Mouse (Mus musculus) lung, embryonic 14.5 days (tissue): ENCODE measurements at regions not wholly inside any gene's neighbourhood (a gene's known extent, or its start where the extent isn't known, plus 50 kb on each side); places are given as distances from the start of the nearest gene placed in this dataset.
A peak's percentile ranks its signal among the peaks of the same experiment; 100 is the strongest.

Experiments used
- ATAC-seq: fragments of 200-750 bp; cut with Nextera tagmentation; 2 replicates; pipeline ENCODE4 v1.8.0; 2017; ENCODE audit warnings: mild to moderate bottlenecking, moderate TSS enrichment, moderate library complexity; ENCODE audit not compliant: insufficient read depth
- DNase-seq: peaks from one replicate; pipeline ENCODE4 v3.0.0-alpha.2; 2015
- H3K27ac ChIP-seq: fragments of 300-500 bp; sonication (generic); 2 replicates; pipeline ENCODE4 v1.5.1; 2014; ENCODE audit warnings: low read depth, mild to moderate bottlenecking, moderate library complexity
- H3K27me3 ChIP-seq: fragments of 300-500 bp; sonication (generic); 2 replicates; pipeline ENCODE4 v1.6.1; 2014; ENCODE audit warnings: low read length, control low read depth; ENCODE audit not compliant: insufficient read depth
- H3K36me3 ChIP-seq: fragments of 300-500 bp; sonication (generic); 2 replicates; pipeline ENCODE4 v1.6.1; 2014; ENCODE audit warnings: control low read depth; ENCODE audit not compliant: insufficient read depth
- H3K4me1 ChIP-seq: fragments of 300-500 bp; sonication (generic); 2 replicates; pipeline ENCODE4 v1.6.1; 2014; ENCODE audit warnings: antibody characterized with exemption, control low read depth; ENCODE audit not compliant: insufficient read depth
- H3K4me2 ChIP-seq: fragments of 300-500 bp; sonication (generic); 2 replicates; pipeline ENCODE4 v1.6.1; 2014; ENCODE audit warnings: mild to moderate bottlenecking
- H3K4me3 ChIP-seq: fragments of 300-500 bp; sonication (generic); 2 replicates; pipeline ENCODE4 v1.5.1; 2014; ENCODE audit warnings: low read depth, low read length
- H3K9ac ChIP-seq: fragments of 300-500 bp; sonication (generic); 2 replicates; pipeline ENCODE4 v1.6.1; 2014
- H3K9me3 ChIP-seq: fragments of 300-500 bp; sonication (generic); 2 replicates; pipeline ENCODE4 v1.6.1; 2016; ENCODE audit warnings: low read depth, low read length, control low read depth
- CTCF ChIP-seq: IDR thresholded peaks from 2 replicates; pipeline ENCODE4 v1.5.1; 2016; ENCODE audit warnings: antibody characterized with exemption, low read depth
- WGBS: fragments of 180-500 bp; shearing (Covaris S2); extraction: QIAGEN DNeasy Blood & Tissue Kit; methylation state at CpG from one replicate; pipeline ENCODE4 v1.1.7; 2014; 5-methylcytosine and 5-hydroxymethylcytosine counted together

DNA sequence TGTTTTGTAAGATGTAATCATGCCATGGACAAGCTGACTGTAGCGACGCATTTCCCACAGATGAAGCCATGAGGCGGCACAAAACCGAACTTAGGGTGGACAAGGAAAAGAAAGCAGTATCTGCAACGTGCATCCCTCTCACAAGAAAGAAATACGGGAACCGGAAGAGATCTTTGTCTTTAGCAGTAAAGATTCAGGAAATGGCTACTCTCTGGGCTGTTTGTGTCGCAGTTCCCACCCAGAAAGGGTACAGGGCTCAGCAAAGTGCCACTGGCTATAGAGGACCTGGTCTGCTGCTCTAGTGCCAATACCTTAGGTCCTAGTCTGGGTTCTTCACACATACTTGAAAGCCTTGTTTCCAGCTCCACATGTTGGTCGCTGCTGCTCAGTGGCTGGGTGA lies 131.1 kb upstream of the Mki67 start:
- Histone ChIP-seq H3K27me3 (no peaks in the 10 kb centered on the region; the same call in 1 of the 2 replicates), H3K9ac (no peak overlapping the region), H3K4me3 (no peak overlapping the region), H3K4me2 (no peak overlapping the region), H3K9me3 (no peaks in the 10 kb centered on the region), H3K27ac (no peak overlapping the region), H3K4me1 (peaks cover 9% of the 10 kb centered on the region), H3K36me3 (no peaks in the 10 kb centered on the region)
- no peak for TF ChIP-seq CTCF
- ATAC-seq (no peak), DNase-seq (no peak)
- 74% methylated on average over 9 of the region's 9 CpGs for WGBS

GRCm38 (mm10) chr7:135848170-135848569 lies 132.0 kb upstream of the Mki67 start:
- H3K9ac ChIP-seq: no peak overlapping the region
- H3K27ac ChIP-seq: no peak overlapping the region
- peaks cover 9% of the 10 kb centered on the region for H3K4me1 ChIP-seq
- no peaks in the 10 kb centered on the region for H3K36me3 ChIP-seq
- peak; percentile 44 for DNase-seq
- ATAC-seq: peak; percentile 56
- no peaks in the 10 kb centered on the region for H3K9me3 ChIP-seq
- TF ChIP-seq CTCF: no peak
- WGBS: 27% methylated on average over 4 of the region's 4 CpGs
- no peak overlapping the region for H3K4me2 ChIP-seq
- no peak overlapping the region for H3K4me3 ChIP-seq
- peaks cover 6% of the 10 kb centered on the region for H3K27me3 ChIP-seq

DNA sequence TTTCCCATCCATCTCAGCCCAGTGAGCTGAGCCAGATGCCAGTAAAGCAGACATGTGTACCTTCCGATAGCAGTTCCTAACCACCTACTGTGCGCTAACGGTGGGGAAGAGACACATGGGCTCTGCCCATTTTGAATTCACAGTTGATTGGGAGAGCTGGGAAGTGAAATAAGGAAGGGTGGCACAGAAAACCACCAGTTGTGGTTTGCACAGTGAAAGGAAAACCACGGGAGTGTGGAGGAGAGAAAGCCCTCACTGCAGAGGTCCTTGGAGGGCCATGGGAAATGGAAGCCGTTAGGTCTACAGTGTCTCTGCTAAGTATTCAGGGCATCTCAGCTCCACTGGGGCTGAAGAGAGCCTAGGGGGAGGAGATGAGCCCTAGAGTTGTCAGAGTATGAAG lies 132.7 kb upstream of the Mki67 start:
- Histone ChIP-seq H3K4me2 (no peak overlapping the region), H3K27ac (no peak overlapping the region), H3K36me3 (no peaks in the 10 kb centered on the region), H3K4me3 (no peak overlapping the region), H3K9me3 (no peaks in the 10 kb centered on the region), H3K27me3 (peaks cover 13% of the 10 kb centered on the region), H3K9ac (no peak overlapping the region), H3K4me1 (peaks cover 9% of the 10 kb centered on the region)
- WGBS: 53% methylated on average over 5 of the region's 5 CpGs
- ATAC-seq (no peak), DNase-seq (no peak)
- no peak for TF ChIP-seq CTCF

DNA sequence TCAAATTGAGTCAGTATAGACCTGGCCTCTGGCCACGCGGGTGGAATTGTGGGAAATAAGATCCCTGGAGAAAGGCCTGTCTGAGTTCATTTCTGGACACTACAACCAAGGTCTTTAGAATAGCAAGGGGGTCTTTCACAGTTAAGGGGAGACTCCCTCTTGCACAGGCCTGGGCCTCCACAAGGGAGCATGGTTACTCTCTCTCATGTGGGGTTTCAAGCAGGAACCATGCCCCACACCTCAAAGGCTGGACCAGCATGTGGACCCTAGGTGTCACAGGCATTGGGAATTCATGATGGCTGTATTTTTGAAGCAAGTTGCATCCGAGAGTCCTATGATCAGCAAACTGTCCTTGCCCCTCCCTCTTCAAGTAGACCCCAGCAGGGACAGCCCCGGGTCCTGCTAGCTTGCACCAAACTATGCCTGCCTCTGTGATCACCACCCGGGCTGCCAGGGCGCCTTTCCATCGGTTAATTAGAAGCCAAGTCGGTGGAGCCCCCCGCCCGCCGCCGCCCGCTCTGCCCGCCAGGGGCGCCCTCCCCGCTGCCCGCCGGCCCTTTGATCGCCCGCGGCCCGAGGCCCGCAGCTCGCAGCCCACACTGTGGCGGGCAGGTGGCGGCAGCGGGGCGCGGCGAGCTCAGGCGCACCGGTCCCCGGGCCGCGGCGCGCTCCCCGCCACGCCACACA lies 137.1 kb upstream of the Mki67 start:
- Histone ChIP-seq H3K27ac (no peak overlapping the region), H3K9ac (no peak overlapping the region), H3K9me3 (no peaks in the 10 kb centered on the region), H3K36me3 (no peaks in the 10 kb centered on the region), H3K27me3 (peaks cover 28% of the 10 kb centered on the region), H3K4me1 (peaks cover 8% of the 10 kb centered on the region), H3K4me2 (peak overlapping the region; percentile 57), H3K4me3 (peak overlapping the region; percentile 20)
- WGBS: 6% methylated on average over 39 of the region's 39 CpGs
- 0 out of 2 replicates have a peak, but pooled peaks have one; percentile 2 for TF ChIP-seq CTCF
- DNase-seq (peak; percentile 62), ATAC-seq (peak; percentile 64)

GRCm38 (mm10) chr7:135853814-135854324 lies 137.7 kb upstream of the Mki67 start:
- no peak for TF ChIP-seq CTCF
- no peak for ATAC-seq
- H3K4me2 ChIP-seq: peak overlapping the region; percentile 57
- H3K4me1 ChIP-seq: peaks cover 2% of the 10 kb centered on the region; the same call in 1 of the 2 replicates
- no peaks in the 10 kb centered on the region for H3K9me3 ChIP-seq
- peaks cover 28% of the 10 kb centered on the region for H3K27me3 ChIP-seq
- H3K9ac ChIP-seq: no peak overlapping the region
- peak overlapping the region; percentile 20 for H3K4me3 ChIP-seq
- no peak overlapping the region for H3K27ac ChIP-seq
- 14% methylated on average over 10 of the region's 10 CpGs for WGBS
- H3K36me3 ChIP-seq: no peaks in the 10 kb centered on the region
- peak; percentile 34 for DNase-seq

- 45% methylated on average over 4 of the region's 4 CpGs for WGBS
- no peak overlapping the region for H3K4me3 ChIP-seq
- H3K36me3 ChIP-seq: no peaks in the 10 kb centered on the region
- DNase-seq (no peak), ATAC-seq (no peak)
- H3K27me3 ChIP-seq: peaks cover 3% of the 10 kb centered on the region; the same call in 1 of the 2 replicates
- no peak overlapping the region for H3K27ac ChIP-seq
- no peaks in the 10 kb centered on the region for H3K9me3 ChIP-seq
- no peak overlapping the region for H3K9ac ChIP-seq
- H3K4me1 ChIP-seq: peaks cover 35% of the 10 kb centered on the region
- H3K4me2 ChIP-seq: no peak overlapping the region
- TF ChIP-seq CTCF: no peak
Measured at GRCm38 (mm10) chr7:135860288-135860687, 144.1 kb upstream of the Mki67 start.

DNA sequence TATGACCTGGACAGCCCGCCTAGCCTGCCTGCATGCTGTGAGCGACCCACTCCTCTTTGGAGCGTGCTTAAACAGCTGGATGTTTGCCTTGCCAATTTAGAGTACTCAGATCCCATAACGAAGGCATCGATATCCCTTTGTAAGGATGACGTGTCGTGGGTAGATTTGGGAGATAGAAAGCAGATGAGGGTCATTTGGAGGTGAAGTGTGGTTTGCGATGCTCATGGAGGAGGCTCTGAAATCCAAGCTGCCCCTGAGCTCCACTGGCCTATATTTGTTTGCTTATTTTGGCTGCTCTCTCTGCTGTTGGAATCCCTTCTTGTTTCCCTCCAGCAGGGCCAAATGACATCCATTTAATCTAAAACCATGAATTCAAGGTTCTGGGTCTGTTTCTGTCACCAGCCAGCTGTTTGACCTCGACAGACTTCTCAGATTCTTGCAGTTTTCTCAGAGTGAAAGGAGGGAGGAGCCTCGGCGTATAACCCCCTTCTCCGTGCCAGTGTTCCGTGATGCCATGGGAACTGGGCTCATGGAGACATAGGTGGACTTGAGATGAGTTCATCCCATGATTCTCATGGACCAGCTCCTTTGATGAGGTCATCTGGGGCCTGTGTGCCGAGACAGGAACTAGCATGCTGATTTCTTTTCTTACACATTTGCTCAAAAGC lies 144.7 kb upstream of the Mki67 start:
- 22% methylated on average over 14 of the region's 14 CpGs for WGBS
- Histone ChIP-seq H3K4me3 (no peak overlapping the region), H3K27me3 (no peaks in the 10 kb centered on the region), H3K9me3 (no peaks in the 10 kb centered on the region), H3K9ac (no peak overlapping the region), H3K4me1 (peaks cover 35% of the 10 kb centered on the region), H3K27ac (peak overlapping the region; percentile 7; the same call in 1 of the 2 replicates), H3K36me3 (no peaks in the 10 kb centered on the region), H3K4me2 (peak overlapping the region; percentile 5; the same call in 1 of the 2 replicates)
- ATAC-seq (peak; percentile 58), DNase-seq (peak; percentile 72)
- TF ChIP-seq CTCF: no peak
